Mouse (Mus musculus): Measurements from ENCODE around the gene Rcc1l. TPM values are rescaled to one million over a fixed set of nuclear protein-coding genes. Genes with fewer than 3 reads are reported as not detected.

Gene Rcc1l
- polyA plus RNA-seq, 1 experiment from 2014 or later: 20.3 TPM

GRCm38 (mm10) chr5:134186961-134187731 lies 10.6 kb upstream of the Rcc1l start:
- H3K36me3 ChIP-seq: no peaks in the 10 kb centered on the region
- 79% methylated on average over 4 of the region's 4 CpGs for WGBS
- no peak overlapping the region for H3K9ac ChIP-seq (replicated peaks)

GRCm38 (mm10) chr5:134186059-134186458 lies 9.5 kb upstream of the Rcc1l start:
- no peak for ATAC-seq (ENCODE audit: low FRiP score)
- WGBS: 91% methylated on average over 3 of the region's 3 CpGs
- H3K27me3 ChIP-seq (replicated peaks): no peaks in the 10 kb centered on the region
- no peak overlapping the region for H3K9ac ChIP-seq (replicated peaks)
- H3K4me2 ChIP-seq: no peak overlapping the region
- no peak overlapping the region for H3K27ac ChIP-seq (replicated peaks)
- H3K9me3 ChIP-seq (replicated peaks): no peaks in the 10 kb centered on the region
- peaks cover 23% of the 10 kb centered on the region for H3K4me1 ChIP-seq
- no peaks in the 10 kb centered on the region for H3K36me3 ChIP-seq
- H3K4me3 ChIP-seq (replicated peaks): no peak overlapping the region

More at GRCm38 (mm10) chr5:134186961-134187731, 10.6 kb upstream of the Rcc1l start:
- no peak overlapping the region for H3K4me3 ChIP-seq (replicated peaks)
- H3K9me3 ChIP-seq (replicated peaks): no peaks in the 10 kb centered on the region
- H3K4me1 ChIP-seq: peaks cover 16% of the 10 kb centered on the region
- H3K27ac ChIP-seq (replicated peaks): no peak overlapping the region
- H3K27me3 ChIP-seq (replicated peaks): no peaks in the 10 kb centered on the region
- H3K4me2 ChIP-seq: no peak overlapping the region
- no peak for ATAC-seq (ENCODE audit: low FRiP score)

- under 1% methylated on average over 92 of the region's 92 CpGs for WGBS
- Histone ChIP-seq H3K4me3 (replicated peaks) (peak within 1 kb of the TSS; percentile 78), H3K4me1 (peaks cover 27% of the 10 kb centered on the region), H3K27me3 (replicated peaks) (no peaks in the 10 kb centered on the region), H3K9ac (replicated peaks) (peak within 1 kb of the TSS; percentile 84), H3K27ac (replicated peaks) (peak within 1 kb of the TSS; percentile 97), H3K9me3 (replicated peaks) (no peaks in the 10 kb centered on the region), H3K36me3 (no peaks in the 10 kb centered on the region), H3K4me2 (peak within 1 kb of the TSS; percentile 83)
- peak; percentile 97 for ATAC-seq (ENCODE audit: low FRiP score)
Observed at GRCm38 (mm10) chr5:134183880-134184808, 7.6 kb upstream of the Rcc1l start, which contains the start of gene Gtf2ird2. Gtf2ird2 (plus strand) TSS chr5:134184019.

- Histone ChIP-seq H3K27me3 (replicated peaks) (no peaks in the 10 kb centered on the region), H3K4me1 (peaks cover 27% of the 10 kb centered on the region), H3K9me3 (replicated peaks) (no peaks in the 10 kb centered on the region), H3K4me2 (peak overlapping the region; percentile 83), H3K36me3 (no peaks in the 10 kb centered on the region), H3K9ac (replicated peaks) (peak overlapping the region; percentile 84), H3K27ac (replicated peaks) (peak overlapping the region; percentile 97; the same call in 1 of the 2 replicates), H3K4me3 (replicated peaks) (peak overlapping the region; percentile 78)
- no peak for ATAC-seq (ENCODE audit: low FRiP score)
- WGBS: 58% methylated on average over 7 of the region's 7 CpGs
Observed at GRCm38 (mm10) chr5:134183162-134183561, 6.6 kb upstream of the Rcc1l start.

- 52% methylated on average over 4 of the region's 4 CpGs for WGBS
- ATAC-seq (ENCODE audit: low FRiP score): no peak
- Histone ChIP-seq H3K27me3 (replicated peaks) (no peaks in the 10 kb centered on the region), H3K27ac (replicated peaks) (0 out of 2 replicates have a peak overlapping the region, but pooled peaks have one; percentile 2), H3K9ac (replicated peaks) (peak overlapping the region; percentile 84), H3K4me2 (peak overlapping the region; percentile 83), H3K36me3 (no peaks in the 10 kb centered on the region), H3K9me3 (replicated peaks) (no peaks in the 10 kb centered on the region), H3K4me1 (peaks cover 27% of the 10 kb centered on the region), H3K4me3 (replicated peaks) (peak overlapping the region; percentile 78; the same call in 1 of the 2 replicates)
Observed at GRCm38 (mm10) chr5:134182735-134183134, 6.2 kb upstream of the Rcc1l start.

GRCm38 (mm10) chr5:134182172-134182571 lies 5.6 kb upstream of the Rcc1l start:
- no peak overlapping the region for H3K4me2 ChIP-seq
- peaks cover 29% of the 10 kb centered on the region for H3K4me1 ChIP-seq
- 0 out of 2 replicates have a peak overlapping the region, but pooled peaks have one; percentile 2 for H3K27ac ChIP-seq (replicated peaks)
- no peaks in the 10 kb centered on the region for H3K9me3 ChIP-seq (replicated peaks)
- no peak for ATAC-seq (ENCODE audit: low FRiP score)
- H3K4me3 ChIP-seq (replicated peaks): no peak overlapping the region
- no peaks in the 10 kb centered on the region for H3K36me3 ChIP-seq
- 63% methylated on average over 3 of the region's 3 CpGs for WGBS
- H3K9ac ChIP-seq (replicated peaks): no peak overlapping the region; the same call in 1 of the 2 replicates
- H3K27me3 ChIP-seq (replicated peaks): no peaks in the 10 kb centered on the region

GRCm38 (mm10) chr5:134179871-134180270 lies 3.3 kb upstream of the Rcc1l start:
- peaks cover 45% of the 10 kb centered on the region for H3K4me1 ChIP-seq
- WGBS: 22% methylated on average over 7 of the region's 7 CpGs
- no peak overlapping the region for H3K4me2 ChIP-seq
- H3K27ac ChIP-seq (replicated peaks): no peak overlapping the region
- no peaks in the 10 kb centered on the region for H3K9me3 ChIP-seq (replicated peaks)
- no peak overlapping the region for H3K9ac ChIP-seq (replicated peaks)
- H3K4me3 ChIP-seq (replicated peaks): no peak overlapping the region
- no peak for ATAC-seq (ENCODE audit: low FRiP score)
- no peaks in the 10 kb centered on the region for H3K27me3 ChIP-seq (replicated peaks)
- H3K36me3 ChIP-seq: no peaks in the 10 kb centered on the region

- ATAC-seq (ENCODE audit: low FRiP score): no peak
- Histone ChIP-seq H3K4me1 (peaks cover 47% of the 10 kb centered on the region), H3K36me3 (no peaks in the 10 kb centered on the region), H3K9me3 (replicated peaks) (no peaks in the 10 kb centered on the region), H3K4me2 (no peak overlapping the region), H3K4me3 (replicated peaks) (no peak overlapping the region), H3K27ac (replicated peaks) (no peak overlapping the region), H3K9ac (replicated peaks) (no peak overlapping the region), H3K27me3 (replicated peaks) (no peaks in the 10 kb centered on the region)
- WGBS: 81% methylated on average over 7 of the region's 7 CpGs
Observed at GRCm38 (mm10) chr5:134178536-134178935, 2.0 kb upstream of the Rcc1l start.

- Histone ChIP-seq H3K9me3 (replicated peaks) (no peaks in the 10 kb centered on the region), H3K4me2 (peak overlapping the region; percentile 87), H3K36me3 (peaks cover 5% of the 10 kb centered on the region; the same call in 1 of the 2 replicates), H3K27ac (replicated peaks) (peak overlapping the region; percentile 81), H3K4me3 (replicated peaks) (peak overlapping the region; percentile 71), H3K27me3 (replicated peaks) (no peaks in the 10 kb centered on the region), H3K9ac (replicated peaks) (peak overlapping the region; percentile 68), H3K4me1 (peaks cover 25% of the 10 kb centered on the region)
- 9% methylated on average over 10 of the region's 10 CpGs for WGBS
- ATAC-seq (ENCODE audit: low FRiP score): peak; percentile 15; the same call in 1 of the 2 replicates
Observed at GRCm38 (mm10) chr5:134175696-134176095, 878 bp downstream of the Rcc1l start.

- Histone ChIP-seq H3K4me3 (replicated peaks) (no peak overlapping the region), H3K4me1 (peaks cover 21% of the 10 kb centered on the region), H3K36me3 (peaks cover 10% of the 10 kb centered on the region), H3K27me3 (replicated peaks) (no peaks in the 10 kb centered on the region), H3K27ac (replicated peaks) (no peak overlapping the region), H3K9me3 (replicated peaks) (no peaks in the 10 kb centered on the region), H3K9ac (replicated peaks) (no peak overlapping the region), H3K4me2 (no peak overlapping the region)
- 40% methylated on average over 4 of the region's 4 CpGs for WGBS
- ATAC-seq (ENCODE audit: low FRiP score): no peak
Observed at GRCm38 (mm10) chr5:134173206-134173605, 3.4 kb downstream of the Rcc1l start.

- Histone ChIP-seq H3K4me1 (peaks cover 6% of the 10 kb centered on the region), H3K4me2 (no peak overlapping the region), H3K9me3 (replicated peaks) (no peaks in the 10 kb centered on the region), H3K9ac (replicated peaks) (no peak overlapping the region), H3K36me3 (peaks cover 20% of the 10 kb centered on the region), H3K27ac (replicated peaks) (no peak overlapping the region), H3K4me3 (replicated peaks) (no peak overlapping the region), H3K27me3 (replicated peaks) (no peaks in the 10 kb centered on the region)
- 96% methylated on average over 8 of the region's 8 CpGs for WGBS
- ATAC-seq (ENCODE audit: low FRiP score): no peak
Observed at GRCm38 (mm10) chr5:134170167-134170566, 6.4 kb downstream of the Rcc1l start.

Measured in neural tube, embryonic 15.5 days (tissue).